Mouse (Mus musculus) MEL (cell line): ENCODE measurements at regions not wholly inside any gene's neighbourhood (a gene's known extent, or its start where the extent isn't known, plus 50 kb on each side); places are given as distances from the start of the nearest gene placed in this dataset.

Experiments used
- DNase-seq: peaks from one replicate; pipeline ENCODE4 v3.0.0; 2011; ENCODE audit warnings: low read depth, low spot score
- H3K27ac ChIP-seq: 2 replicates; pipeline ENCODE4 v1.5.1; 2012; ENCODE audit warnings: low read depth, mild to moderate bottlenecking, control low read depth, low read length, moderate library complexity; ENCODE audit not compliant: control insufficient read depth
- H3K27me3 ChIP-seq, 2 experiments: fragments of 150-350 bp in 1 of 2; sonication (generic) in 1 of 2; 2 replicates each; pipeline ENCODE4 v1.6.1; 2012; ENCODE audit warnings: low read length in 2 of 2, mild to moderate bottlenecking in 2 of 2, improper control_type of control experiment in 1 of 2, moderate library complexity in 1 of 2; ENCODE audit not compliant: insufficient read depth in 2 of 2, control insufficient read depth in 1 of 2
- H3K36me3 ChIP-seq, 2 experiments: 2 replicates each; pipeline ENCODE4 v1.6.1; 2012 to 2014; ENCODE audit warnings: low read length in 2 of 2, improper control_type of control experiment in 1 of 2, inconsistent platforms in 1 of 2, mild to moderate bottlenecking in 1 of 2; ENCODE audit not compliant: insufficient read depth in 2 of 2, control insufficient read depth in 1 of 2
- H3K4me1 ChIP-seq, 2 experiments: fragments of 150-350 bp in 1 of 2; sonication (generic) in 1 of 2; 2 replicates each; pipeline ENCODE4 v1.6.1; 2012; ENCODE audit warnings: low read length in 2 of 2, improper control_type of control experiment in 1 of 2, mild to moderate bottlenecking in 1 of 2; ENCODE audit not compliant: insufficient read depth in 2 of 2, control insufficient read depth in 1 of 2
- H3K4me3 ChIP-seq, 2 experiments: fragments of 150-350 bp in 1 of 2; sonication (generic) in 1 of 2; 2 replicates each; pipeline ENCODE4 v1.5.1; 2012; ENCODE audit warnings: low read depth in 2 of 2, low read length in 2 of 2, mild to moderate bottlenecking in 2 of 2, moderate library complexity in 2 of 2, control low read depth in 1 of 2, improper control_type of control experiment in 1 of 2; ENCODE audit not compliant: control insufficient read depth in 1 of 2, insufficient read depth in 1 of 2
- H3K79me2 ChIP-seq: 2 replicates; pipeline ENCODE4 v1.6.1; 2012; ENCODE audit warnings: mild to moderate bottlenecking, low read length, moderate library complexity; ENCODE audit not compliant: control insufficient read depth, poor library complexity, insufficient read depth
- H3K9ac ChIP-seq: 2 replicates; pipeline ENCODE4 v1.6.1; 2012; ENCODE audit warnings: low read depth, mild to moderate bottlenecking, control low read depth, low read length, moderate library complexity; ENCODE audit not compliant: control insufficient read depth, poor library complexity, severe bottlenecking
- H3K9me3 ChIP-seq: fragments of 150-350 bp; sonication (generic); replicated peaks from 2 replicates; pipeline ENCODE4 v1.6.1; 2012; ENCODE audit warnings: mild to moderate bottlenecking, low read length, improper control_type of control experiment, moderate library complexity; ENCODE audit not compliant: insufficient read depth
- CHD1 ChIP-seq: IDR thresholded peaks from 2 replicates; pipeline ENCODE4 v1.6.1; 2012; ENCODE audit warnings: low read depth, mild to moderate bottlenecking, inconsistent platforms, low read length, improper control_type of control experiment
- CHD2 ChIP-seq: IDR thresholded peaks from 2 replicates; pipeline ENCODE4 v1.6.1; 2011; ENCODE audit warnings: low read length, improper control_type of control experiment
- E2F4 ChIP-seq: IDR thresholded peaks from 2 replicates; pipeline ENCODE4 v1.6.1; 2011; ENCODE audit warnings: low read depth, low read length, improper control_type of control experiment, borderline replicate concordance
- EP300 ChIP-seq, 2 experiments: IDR thresholded peaks; 2 replicates each; pipeline ENCODE4 v1.6.1; 2011; ENCODE audit warnings: improper control_type of control experiment in 2 of 2, low read length in 2 of 2, low read depth in 1 of 2, mild to moderate bottlenecking in 1 of 2
- JUND ChIP-seq: IDR thresholded peaks from 2 replicates; pipeline ENCODE4 v1.6.1; 2011; ENCODE audit warnings: low read depth, mild to moderate bottlenecking, improper control_type of control experiment, low read length
- KAT2A ChIP-seq: conservative IDR thresholded peaks from 2 replicates; pipeline ENCODE4 v1.6.1; 2012; ENCODE audit warnings: low read depth, low read length, improper control_type of control experiment, inconsistent platforms
- MAFK ChIP-seq: IDR thresholded peaks from 2 replicates; pipeline ENCODE4 v1.6.1; 2011; ENCODE audit warnings: low read depth, mild to moderate bottlenecking, low read length, improper control_type of control experiment, borderline replicate concordance
- MAZ ChIP-seq: IDR thresholded peaks from 2 replicates; pipeline ENCODE4 v1.6.1; 2012; ENCODE audit warnings: low read depth, mild to moderate bottlenecking, inconsistent platforms, low read length, improper control_type of control experiment
- MEF2A ChIP-seq: IDR thresholded peaks from 2 replicates; pipeline ENCODE4 v1.6.1; 2014; ENCODE audit warnings: low read depth, mild to moderate bottlenecking, inconsistent platforms, low read length, improper control_type of control experiment; ENCODE audit not compliant: poor library complexity, insufficient replicate concordance, severe bottlenecking; ENCODE audit errors: extremely low read depth
- MXI1 ChIP-seq: IDR thresholded peaks from 2 replicates; pipeline ENCODE4 v1.6.1; 2011; ENCODE audit warnings: mild to moderate bottlenecking, low read depth, low read length, improper control_type of control experiment
- MYC ChIP-seq: IDR thresholded peaks from 2 replicates; pipeline ENCODE4 v1.6.1; 2011; ENCODE audit warnings: low read depth, mild to moderate bottlenecking, low read length, improper control_type of control experiment, moderate library complexity
- POLR2A ChIP-seq, 2 experiments: IDR thresholded peaks; 2 replicates each; pipeline ENCODE4 v1.6.1; 2011 to 2012; ENCODE audit warnings: low read length in 2 of 2, mild to moderate bottlenecking in 2 of 2, control low read depth in 1 of 2, improper control_type of control experiment in 1 of 2, low read depth in 1 of 2, moderate library complexity in 1 of 2; ENCODE audit not compliant: control insufficient read depth in 1 of 2, insufficient read depth in 1 of 2, poor library complexity in 1 of 2
- POLR2AphosphoS5 ChIP-seq: IDR thresholded peaks from 2 replicates; pipeline ENCODE4 v1.6.1; 2012; ENCODE audit warnings: low read depth, borderline replicate concordance, mild to moderate bottlenecking, inconsistent platforms, low read length, moderate library complexity, mixed read lengths
- RAD21 ChIP-seq: IDR thresholded peaks from 2 replicates; pipeline ENCODE4 v1.6.1; 2011; ENCODE audit warnings: mild to moderate bottlenecking, low read depth, low read length, improper control_type of control experiment
- SIN3A ChIP-seq: IDR thresholded peaks from 2 replicates; pipeline ENCODE4 v1.6.1; 2012; ENCODE audit warnings: low read length, improper control_type of control experiment, inconsistent platforms
- SMC3 ChIP-seq: IDR thresholded peaks from 2 replicates; pipeline ENCODE4 v1.6.1; 2011; ENCODE audit warnings: low read depth, low read length, improper control_type of control experiment
- TCF12 ChIP-seq: IDR thresholded peaks from 2 replicates; pipeline ENCODE4 v1.6.1; 2014; ENCODE audit warnings: low read depth, mild to moderate bottlenecking, inconsistent platforms, low read length, improper control_type of control experiment, moderate library complexity
- UBTF ChIP-seq: IDR thresholded peaks from 2 replicates; pipeline ENCODE4 v1.6.1; 2012; ENCODE audit warnings: low read depth, mild to moderate bottlenecking, inconsistent platforms, low read length, improper control_type of control experiment, moderate library complexity, borderline replicate concordance; ENCODE audit not compliant: insufficient read depth
- USF1 ChIP-seq: IDR thresholded peaks from 2 replicates; pipeline ENCODE4 v1.6.1; 2014; ENCODE audit warnings: low read depth, mild to moderate bottlenecking, inconsistent platforms, low read length, improper control_type of control experiment, moderate library complexity
- ZMIZ1 ChIP-seq: IDR thresholded peaks from 2 replicates; pipeline ENCODE4 v1.6.1; 2012; ENCODE audit warnings: low read depth, mild to moderate bottlenecking, inconsistent platforms, low read length, improper control_type of control experiment, moderate library complexity
- ZNF384 ChIP-seq: IDR thresholded peaks from 2 replicates; pipeline ENCODE4 v1.6.1; 2012; ENCODE audit warnings: low read depth, mild to moderate bottlenecking, inconsistent platforms, low read length, improper control_type of control experiment

GRCm38 (mm10) chr12:17487336-17487735, 57.3 kb upstream of the Odc1 start (continued):
- TF ChIP-seq MEF2A, result no peak
- peak; percentile 77; the same call in 1 of the 2 replicates for TF ChIP-seq MAFK
- no peak for TF ChIP-seq POLR2A (IDR thresholded peaks at IDR 0.05; ENCODE audit: control insufficient read depth in 1 of 2, insufficient read depth in 1 of 2, low read depth in 1 of 2, low read length in 2 of 2, poor library complexity in 1 of 2)
- TF ChIP-seq EP300 (IDR thresholded peaks at IDR 0.05; ENCODE audit: low read depth in 1 of 2, low read length in 2 of 2), result peak; percentile 88 to 92
- no peak for TF ChIP-seq CHD2
- TF ChIP-seq MXI1, result 0 out of 2 replicates have a peak, but pooled peaks have one; percentile 30
- 0 out of 2 replicates have a peak, but pooled peaks have one; percentile 15 for TF ChIP-seq KAT2A
- no peak for TF ChIP-seq UBTF
- peak; percentile 34; the same call in 1 of the 2 replicates for TF ChIP-seq MYC
- no peak for TF ChIP-seq RAD21
- TF ChIP-seq, all 39 proteins: peak for 18

DNA sequence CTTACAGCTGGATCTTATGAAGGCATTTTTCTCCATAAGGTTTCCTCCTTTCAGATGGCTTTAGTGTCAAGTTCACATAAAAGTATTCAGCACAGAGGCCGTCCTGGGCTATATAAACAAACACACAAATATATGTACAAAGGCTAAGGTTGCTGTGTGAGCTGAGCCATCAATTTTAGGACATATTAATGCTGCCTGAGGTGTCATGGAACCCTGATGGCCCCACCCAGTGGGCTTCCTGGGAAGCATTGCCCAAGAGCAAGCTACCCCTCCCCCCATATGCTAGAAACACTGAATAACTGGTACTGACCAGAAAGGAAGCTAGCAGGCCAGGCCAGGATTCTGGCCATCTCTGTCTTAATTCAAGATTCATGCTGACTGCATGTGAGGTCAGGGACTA, 56.4 kb upstream of the Odc1 start:
- H3K27ac ChIP-seq, result peak overlapping the region; percentile 76
- H3K36me3 ChIP-seq, result peaks cover 0 to 15% of the 10 kb centered on the region in 2 experiments; a peak in 2 of 4 replicates
- H3K9me3 ChIP-seq, result no peaks in the 10 kb centered on the region
- TF ChIP-seq ZNF384 (0 out of 2 replicates have a peak, but pooled peaks have one; percentile 2), MAFK (no peak), SIN3A (no peak)
- H3K4me1 ChIP-seq, result peaks cover 11 to 22% of the 10 kb centered on the region in 2 experiments; a peak in 3 of 4 replicates
- no peak overlapping the region for H3K4me3 ChIP-seq
- H3K79me2 ChIP-seq, result no peaks in the 10 kb centered on the region
- DNase-seq, result no peak
- H3K27me3 ChIP-seq, result no peaks in the 10 kb centered on the region
- H3K9ac ChIP-seq, result peak overlapping the region; percentile 20; the same call in 1 of the 2 replicates

GRCm38 (mm10) chr12:17489971-17490370, 54.6 kb upstream of the Odc1 start:
- H3K9ac ChIP-seq, result no peak overlapping the region
- no peak overlapping the region for H3K4me3 ChIP-seq
- H3K4me1 ChIP-seq, result peaks cover 11 to 26% of the 10 kb centered on the region in 2 experiments; a peak in 3 of 4 replicates
- H3K27me3 ChIP-seq, result no peaks in the 10 kb centered on the region
- TF ChIP-seq JUND (no peak), MYC (no peak), MXI1 (no peak), SMC3 (no peak), ZMIZ1 (no peak), KAT2A (no peak), E2F4 (no peak), POLR2AphosphoS5 (no peak), MAZ (no peak), CHD1 (no peak), TCF12 (no peak), USF1 (no peak)
- TF ChIP-seq, all 39 proteins: peak for 0
- no peak overlapping the region for H3K27ac ChIP-seq
- H3K9me3 ChIP-seq, result no peaks in the 10 kb centered on the region
- H3K36me3 ChIP-seq, result peaks cover 0 to 15% of the 10 kb centered on the region in 2 experiments; a peak in 2 of 4 replicates
- H3K79me2 ChIP-seq, result no peaks in the 10 kb centered on the region
- DNase-seq, result no peak
